Mouse (Mus musculus): ENCODE measurements around the gene Tmod1. TPM values are rescaled to one million over a fixed set of nuclear protein-coding genes. Genes with fewer than 3 reads are reported as not detected.

The Tmod1 gene
- polyA plus RNA-seq, 1 experiment: 0.56 TPM

DNA sequence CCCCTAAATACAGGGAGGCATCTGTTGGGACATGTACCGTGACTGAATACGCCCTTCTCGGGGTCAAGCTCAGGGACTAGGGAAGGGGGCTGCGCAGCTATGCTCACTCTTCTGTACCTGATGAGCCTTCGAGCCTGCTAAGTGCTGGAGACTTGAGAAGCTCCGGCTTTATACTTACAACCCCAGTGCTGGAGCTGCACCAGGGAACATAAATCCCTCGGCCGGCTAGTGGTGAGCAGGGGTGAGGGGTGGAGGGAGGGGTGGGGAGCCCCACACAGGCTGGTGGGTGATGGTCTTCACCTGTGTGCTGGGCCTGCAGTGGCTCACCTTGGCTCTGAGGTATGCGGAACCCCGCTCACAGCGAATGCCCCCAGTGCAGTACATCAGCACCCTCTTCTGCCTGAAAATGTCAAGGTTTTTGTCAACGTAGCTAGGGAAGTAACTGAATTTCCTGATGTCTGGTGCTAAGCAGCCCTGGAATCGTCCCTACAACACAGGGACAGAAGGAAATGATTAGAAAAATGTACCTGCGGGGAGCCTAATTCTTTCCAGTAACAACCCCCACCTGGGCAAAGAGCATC is 80.9 kb downstream of the Tmod1 start:
- no peaks in the 10 kb centered on the region for H3K4me1 ChIP-seq (ENCODE audit: control insufficient read depth, insufficient read depth, low read length)
- no peak overlapping the region for H3K4me3 ChIP-seq (ENCODE audit: insufficient read depth, low read length)
- TF ChIP-seq POLR2A (IDR thresholded peaks at IDR 0.05; ENCODE audit: low read depth, low read length): no peak
- no peak for TF ChIP-seq CTCF (IDR thresholded peaks at IDR 0.05; ENCODE audit: borderline replicate concordance, insufficient read depth, low read length)
- H3K27ac ChIP-seq (ENCODE audit: insufficient read depth, low read length): no peak overlapping the region

DNA sequence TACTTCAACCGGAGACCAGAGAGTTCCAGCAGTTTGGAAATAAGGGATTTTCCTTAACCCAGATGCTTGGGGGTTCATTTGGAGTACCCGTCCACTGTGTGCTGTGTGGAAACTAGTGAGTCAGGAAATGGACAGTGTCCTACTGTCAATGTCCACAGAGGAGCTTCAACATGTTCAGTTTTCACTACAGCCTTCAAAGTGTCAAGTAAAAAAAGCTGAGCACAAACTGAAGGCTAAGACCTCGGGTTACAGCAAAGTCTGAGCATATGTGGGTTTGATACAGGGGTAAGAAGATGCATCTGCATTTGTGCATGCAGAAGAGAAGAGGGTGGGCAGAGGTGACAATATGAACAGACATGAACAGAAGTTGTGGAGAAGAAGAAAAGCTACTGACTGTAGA is 82.0 kb downstream of the Tmod1 start:
- H3K4me3 ChIP-seq (ENCODE audit: insufficient read depth, low read length): no peak overlapping the region
- TF ChIP-seq POLR2A (IDR thresholded peaks at IDR 0.05; ENCODE audit: low read depth, low read length) (no peak), CTCF (IDR thresholded peaks at IDR 0.05; ENCODE audit: borderline replicate concordance, insufficient read depth, low read length) (no peak)
- H3K4me1 ChIP-seq (ENCODE audit: control insufficient read depth, insufficient read depth, low read length): no peaks in the 10 kb centered on the region
- no peak overlapping the region for H3K27ac ChIP-seq (ENCODE audit: insufficient read depth, low read length)

DNA sequence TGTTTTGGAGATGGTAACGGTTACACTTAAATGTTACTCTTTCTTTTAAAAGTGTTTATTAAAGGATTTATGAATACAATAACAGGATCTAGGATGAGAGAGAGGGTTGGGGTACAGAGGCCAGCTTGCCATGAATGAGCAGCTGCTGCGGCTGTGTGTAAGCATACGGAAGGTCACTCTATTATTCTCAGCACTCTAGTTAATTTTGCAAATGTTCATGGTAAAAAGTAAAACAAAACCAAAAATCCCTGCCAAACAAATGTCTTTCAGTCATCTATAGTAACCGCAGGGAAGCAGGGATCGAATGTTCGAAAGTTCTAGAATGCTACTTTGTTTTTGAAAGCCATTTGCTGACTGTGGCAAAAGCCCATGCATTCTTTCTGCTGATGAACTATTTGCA is 84.6 kb downstream of the Tmod1 start:
- H3K4me1 ChIP-seq (ENCODE audit: control insufficient read depth, insufficient read depth, low read length): no peaks in the 10 kb centered on the region
- TF ChIP-seq CTCF (IDR thresholded peaks at IDR 0.05; ENCODE audit: borderline replicate concordance, insufficient read depth, low read length): no peak
- no peak for TF ChIP-seq POLR2A (IDR thresholded peaks at IDR 0.05; ENCODE audit: low read depth, low read length)
- H3K4me3 ChIP-seq (ENCODE audit: insufficient read depth, low read length): no peak overlapping the region
- H3K27ac ChIP-seq (ENCODE audit: insufficient read depth, low read length): no peak overlapping the region

DNA sequence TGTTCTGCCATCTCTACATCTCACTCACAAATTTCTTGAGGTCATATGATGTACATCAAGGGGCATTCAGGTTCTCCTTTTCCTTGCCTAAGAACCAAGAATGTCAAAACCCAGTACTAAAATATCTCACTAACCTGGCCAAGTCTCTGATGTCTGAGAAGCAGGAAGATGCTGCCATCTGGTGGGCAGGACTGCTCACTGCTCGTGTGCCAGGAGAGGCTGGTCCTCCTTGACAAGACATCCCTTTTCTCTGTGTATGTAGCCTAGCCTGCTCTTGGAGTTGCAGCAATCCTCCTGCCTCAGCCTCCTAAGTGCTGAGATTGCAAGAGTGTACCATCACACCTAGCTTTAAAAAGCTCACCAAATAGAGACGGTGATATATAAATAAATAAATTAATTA is 87.8 kb downstream of the Tmod1 start:
- H3K4me3 ChIP-seq (ENCODE audit: insufficient read depth, low read length): no peak overlapping the region
- no peak overlapping the region for H3K27ac ChIP-seq (ENCODE audit: insufficient read depth, low read length)
- TF ChIP-seq CTCF (IDR thresholded peaks at IDR 0.05; ENCODE audit: borderline replicate concordance, insufficient read depth, low read length) (peak; percentile 99), POLR2A (IDR thresholded peaks at IDR 0.05; ENCODE audit: low read depth, low read length) (no peak)
- no peaks in the 10 kb centered on the region for H3K4me1 ChIP-seq (ENCODE audit: control insufficient read depth, insufficient read depth, low read length)

- H3K4me3 ChIP-seq (ENCODE audit: insufficient read depth, low read length): no peak overlapping the region
- H3K27ac ChIP-seq (ENCODE audit: insufficient read depth, low read length): no peak overlapping the region
- TF ChIP-seq CTCF (IDR thresholded peaks at IDR 0.05; ENCODE audit: borderline replicate concordance, insufficient read depth, low read length) (no peak), POLR2A (IDR thresholded peaks at IDR 0.05; ENCODE audit: low read depth, low read length) (no peak)
- H3K4me1 ChIP-seq (ENCODE audit: control insufficient read depth, insufficient read depth, low read length): 0 out of 2 replicates have a peak, but pooled peaks cover 2% of the 10 kb centered on the region
Observed at GRCm38 (mm10) chr4:46129311-46130004, 90.7 kb downstream of the Tmod1 start.

- H3K4me1 ChIP-seq (ENCODE audit: control insufficient read depth, insufficient read depth, low read length): 0 out of 2 replicates have a peak, but pooled peaks cover 2% of the 10 kb centered on the region
- no peak overlapping the region for H3K4me3 ChIP-seq (ENCODE audit: insufficient read depth, low read length)
- TF ChIP-seq CTCF (IDR thresholded peaks at IDR 0.05; ENCODE audit: borderline replicate concordance, insufficient read depth, low read length) (peak; percentile 53; the same call in 1 of the 2 replicates), POLR2A (IDR thresholded peaks at IDR 0.05; ENCODE audit: low read depth, low read length) (no peak)
- H3K27ac ChIP-seq (ENCODE audit: insufficient read depth, low read length): no peak overlapping the region
Observed at GRCm38 (mm10) chr4:46130221-46130620, 91.5 kb downstream of the Tmod1 start.

- Histone ChIP-seq H3K4me3 (ENCODE audit: insufficient read depth, low read length) (no peak overlapping the region), H3K27ac (ENCODE audit: insufficient read depth, low read length) (no peak overlapping the region), H3K4me1 (ENCODE audit: control insufficient read depth, insufficient read depth, low read length) (0 out of 2 replicates have a peak, but pooled peaks cover 2% of the 10 kb centered on the region)
- TF ChIP-seq POLR2A (IDR thresholded peaks at IDR 0.05; ENCODE audit: low read depth, low read length): no peak
- no peak for TF ChIP-seq CTCF (IDR thresholded peaks at IDR 0.05; ENCODE audit: borderline replicate concordance, insufficient read depth, low read length)
Observed at GRCm38 (mm10) chr4:46131791-46132190, 93.1 kb downstream of the Tmod1 start.

DNA sequence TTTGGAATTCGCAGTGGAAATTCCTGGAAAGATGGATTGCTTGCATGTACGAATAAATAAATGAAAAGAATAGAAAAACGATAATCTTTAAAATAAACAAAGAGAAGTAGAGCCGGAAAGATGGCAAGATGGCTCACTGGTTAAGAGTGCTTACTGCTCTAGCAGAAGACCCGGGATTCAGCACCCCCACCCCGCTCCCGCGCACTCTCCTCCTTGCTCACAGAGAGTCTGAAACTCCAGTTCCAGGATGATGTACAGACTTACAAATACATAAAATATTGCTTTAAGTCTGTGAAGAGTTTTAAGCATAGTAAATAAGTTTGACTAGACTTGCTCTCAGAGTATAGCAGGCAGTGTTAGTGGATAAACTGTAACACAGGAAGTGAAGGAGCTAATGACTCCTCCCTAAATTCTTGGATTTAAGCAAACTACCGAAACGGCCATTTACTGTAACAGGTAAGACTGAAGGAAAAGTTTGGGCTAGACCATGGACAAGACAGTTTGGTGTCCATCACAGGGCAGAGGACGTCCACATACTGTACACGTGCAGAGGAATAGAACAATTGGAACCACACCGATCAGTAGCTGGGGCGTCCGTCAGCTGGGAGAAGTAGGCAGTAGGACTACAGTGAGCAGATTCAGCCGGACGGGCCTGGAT is 99.0 kb downstream of the Tmod1 start:
- TF ChIP-seq CTCF (IDR thresholded peaks at IDR 0.05; ENCODE audit: borderline replicate concordance, insufficient read depth, low read length): no peak
- TF ChIP-seq POLR2A (IDR thresholded peaks at IDR 0.05; ENCODE audit: low read depth, low read length): no peak
- Histone ChIP-seq H3K4me3 (ENCODE audit: insufficient read depth, low read length) (peak overlapping the region; percentile 93), H3K27ac (ENCODE audit: insufficient read depth, low read length) (peak overlapping the region; percentile 95), H3K4me1 (ENCODE audit: control insufficient read depth, insufficient read depth, low read length) (peaks cover 2% of the 10 kb centered on the region; the same call in 1 of the 2 replicates)

DNA sequence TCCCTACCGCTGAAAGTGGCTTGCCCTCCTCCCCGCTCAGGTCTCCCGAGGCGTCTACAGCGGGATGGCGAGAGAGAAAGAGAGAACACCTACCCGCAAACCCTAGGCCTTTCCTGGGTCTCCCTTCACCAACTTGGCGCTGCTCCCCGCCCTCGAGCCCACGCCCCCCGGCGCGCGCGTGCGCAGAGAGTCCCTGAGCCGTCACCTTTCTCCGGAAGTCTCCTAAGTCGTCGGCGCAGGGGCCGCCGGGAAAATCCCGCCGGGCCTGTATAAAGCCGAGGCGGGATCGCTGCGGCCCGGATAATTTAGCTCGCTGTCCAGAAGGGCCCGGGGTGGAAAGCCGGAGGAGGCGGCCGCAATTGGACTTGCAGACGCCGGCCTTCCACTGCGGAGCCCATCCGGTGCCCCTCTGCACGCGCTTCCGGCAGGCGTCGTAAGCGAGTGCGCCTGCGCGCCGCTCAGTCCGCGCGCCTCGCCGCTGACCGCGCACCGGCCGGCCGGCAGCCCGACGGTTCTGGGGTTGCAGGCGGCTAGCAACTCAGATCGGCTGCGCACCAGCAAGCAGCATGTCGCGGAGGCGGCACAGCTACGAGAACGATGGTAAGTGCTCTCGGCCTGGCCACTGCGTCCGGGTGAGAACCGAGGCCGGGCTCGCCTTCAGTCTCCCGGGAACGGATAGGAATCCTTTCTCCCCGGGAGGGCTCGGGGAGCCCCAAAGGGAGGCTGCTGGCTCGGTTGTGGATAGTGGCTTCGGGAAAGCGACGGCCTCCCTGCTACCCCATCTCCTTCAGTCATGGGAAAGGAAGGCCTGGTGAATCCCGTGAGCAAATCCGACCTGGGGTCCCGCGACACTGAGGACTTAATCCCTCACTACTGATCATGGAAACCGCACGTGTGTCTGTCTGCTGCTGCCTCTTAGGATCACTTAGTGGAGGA is 99.8 kb downstream of the Tmod1 start, which contains the start of the genes Ncbp1 and Tstd2:
TSS of gene Ncbp1 (plus strand) at position 327 of the 936 bp plus-strand sequence.
TSS of gene Tstd2 (minus strand) at position 408 of the 936 bp plus-strand sequence.
- TF ChIP-seq POLR2A (IDR thresholded peaks at IDR 0.05; ENCODE audit: low read depth, low read length): peak; percentile 95
- TF ChIP-seq CTCF (IDR thresholded peaks at IDR 0.05; ENCODE audit: borderline replicate concordance, insufficient read depth, low read length): no peak

More for the DNA sequence above, 99.8 kb downstream of the Tmod1 start, which contains the start of the genes Ncbp1 and Tstd2:
- peak within 1 kb of the TSS; percentile 93 for H3K4me3 ChIP-seq (ENCODE audit: insufficient read depth, low read length)
- peak within 1 kb of the TSS; percentile 95 for H3K27ac ChIP-seq (ENCODE audit: insufficient read depth, low read length)
- no peaks in the 10 kb centered on the region; the same call in 1 of the 2 replicates for H3K4me1 ChIP-seq (ENCODE audit: control insufficient read depth, insufficient read depth, low read length)

Data from embryonic fibroblast, embryonic 13.5 days (primary cell).